Mouse (Mus musculus): ENCODE results near the gene Riox1. TPM values are rescaled to one million over a fixed set of nuclear protein-coding genes. Genes with fewer than 3 reads are reported as not detected.

Riox1 gene
- polyA plus RNA-seq, 1 experiment from 2014 or later = 24.7 TPM

DNA sequence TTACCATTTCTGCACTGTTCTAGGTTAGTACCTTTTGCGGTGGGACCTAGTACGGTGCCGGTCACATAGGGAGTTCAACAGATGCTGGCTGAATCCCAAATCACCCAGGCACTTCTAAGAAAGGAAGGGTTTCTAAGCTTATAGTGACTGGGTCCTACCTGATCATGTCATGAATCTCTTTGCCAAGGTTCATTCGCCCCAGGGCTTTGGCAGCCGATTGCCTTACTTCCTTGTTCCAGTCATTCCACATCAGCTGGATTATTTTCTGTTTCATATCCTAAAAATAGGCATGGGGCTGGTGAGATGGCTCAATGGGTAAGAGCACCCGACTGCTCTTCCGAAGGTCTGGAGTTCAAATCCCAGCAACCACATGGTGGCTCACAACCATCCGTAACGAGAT, 7.9 kb downstream of the Riox1 start:
- WGBS = 92% methylated on average over 9 of the region's 9 CpGs
- Histone ChIP-seq H3K4me1 (replicated peaks; ENCODE audit: control insufficient read depth, insufficient read depth, low read length) (peaks cover 5% of the 10 kb centered on the region; the same call in 1 of the 2 replicates), H3K4me3 (ENCODE audit: low read depth, low read length) (no peak overlapping the region), H3K36me3 (ENCODE audit: control insufficient read depth, insufficient read depth, low read length) (peaks cover under 1% of the 10 kb centered on the region; the same call in 1 of the 2 replicates), H3K9me3 (ENCODE audit: control insufficient read depth, low read length) (no peaks in the 10 kb centered on the region), H3K27ac (ENCODE audit: low read depth, low read length) (no peak overlapping the region), H3K4me2 (no peak overlapping the region), H3K9ac (ENCODE audit: low read depth, low read length) (no peak overlapping the region), H3K27me3 (replicated peaks; ENCODE audit: control insufficient read depth, insufficient read depth, low read length) (no peaks in the 10 kb centered on the region)
- ATAC-seq (replicated peaks; ENCODE audit: low FRiP score) (no peak), DNase-seq (ENCODE audit: low spot score) (no peak)

DNA sequence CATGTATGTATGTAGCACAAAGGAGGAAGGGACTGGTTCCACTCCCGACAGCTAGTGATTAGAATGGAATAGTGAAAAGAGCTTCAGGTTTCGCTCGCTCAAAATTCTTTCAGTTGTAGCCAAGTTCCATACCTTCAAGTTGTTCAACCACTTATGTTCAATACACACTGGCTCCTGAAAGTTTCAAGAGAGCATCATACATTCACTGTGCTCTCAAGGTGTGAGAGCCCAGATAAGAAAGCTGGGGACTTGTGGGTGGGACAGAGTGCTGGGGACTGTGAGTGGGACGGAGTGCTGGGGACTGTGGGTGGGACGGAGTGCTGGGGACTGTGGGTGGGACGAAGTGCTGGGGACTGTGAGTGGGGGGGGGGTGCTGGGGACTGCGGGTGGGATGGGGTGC, 14.8 kb downstream of the Riox1 start:
- no peaks in the 10 kb centered on the region for H3K27me3 ChIP-seq (replicated peaks; ENCODE audit: control insufficient read depth, insufficient read depth, low read length)
- H3K9me3 ChIP-seq (ENCODE audit: control insufficient read depth, low read length) = no peaks in the 10 kb centered on the region
- H3K27ac ChIP-seq (ENCODE audit: low read depth, low read length) = no peak overlapping the region
- no peaks in the 10 kb centered on the region for H3K36me3 ChIP-seq (ENCODE audit: control insufficient read depth, insufficient read depth, low read length)
- H3K4me1 ChIP-seq (replicated peaks; ENCODE audit: control insufficient read depth, insufficient read depth, low read length) = no peaks in the 10 kb centered on the region
- ATAC-seq (replicated peaks; ENCODE audit: low FRiP score) (no peak), DNase-seq (ENCODE audit: low spot score) (no peak)
- no peak overlapping the region for H3K9ac ChIP-seq (ENCODE audit: low read depth, low read length)
- no peak overlapping the region for H3K4me3 ChIP-seq (ENCODE audit: low read depth, low read length)
- H3K4me2 ChIP-seq = no peak overlapping the region
- 79% methylated on average over 7 of the region's 7 CpGs for WGBS

DNA sequence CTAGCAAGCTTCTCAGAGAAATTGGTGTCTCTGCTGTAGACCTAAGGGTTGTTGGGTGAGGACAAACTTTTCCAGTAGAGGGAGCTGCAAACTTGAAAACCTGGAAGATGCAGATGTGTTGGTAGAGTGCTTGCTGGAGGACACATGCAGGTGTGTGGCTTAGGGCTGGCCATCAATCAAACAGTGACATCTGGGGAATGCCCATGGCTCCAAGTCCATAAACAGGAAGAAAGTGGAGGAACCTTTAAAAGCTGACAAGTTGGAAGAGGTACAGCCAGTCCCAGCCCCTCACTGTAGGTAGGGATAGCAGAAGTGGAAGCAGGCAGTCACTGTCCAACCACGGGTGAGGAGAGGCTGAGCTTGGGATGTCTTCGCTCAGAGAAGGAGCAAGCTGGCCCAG, 21.7 kb downstream of the Riox1 start:
- Histone ChIP-seq H3K4me1 (replicated peaks; ENCODE audit: control insufficient read depth, insufficient read depth, low read length) (no peaks in the 10 kb centered on the region), H3K27me3 (replicated peaks; ENCODE audit: control insufficient read depth, insufficient read depth, low read length) (no peaks in the 10 kb centered on the region), H3K36me3 (ENCODE audit: control insufficient read depth, insufficient read depth, low read length) (no peaks in the 10 kb centered on the region), H3K4me2 (no peak overlapping the region), H3K9me3 (ENCODE audit: control insufficient read depth, low read length) (no peaks in the 10 kb centered on the region), H3K27ac (ENCODE audit: low read depth, low read length) (no peak overlapping the region), H3K9ac (ENCODE audit: low read depth, low read length) (no peak overlapping the region), H3K4me3 (ENCODE audit: low read depth, low read length) (no peak overlapping the region)
- no peak for DNase-seq (ENCODE audit: low spot score)
- 53% methylated on average over 2 of the region's 2 CpGs for WGBS
- ATAC-seq (replicated peaks; ENCODE audit: low FRiP score) = no peak

DNA sequence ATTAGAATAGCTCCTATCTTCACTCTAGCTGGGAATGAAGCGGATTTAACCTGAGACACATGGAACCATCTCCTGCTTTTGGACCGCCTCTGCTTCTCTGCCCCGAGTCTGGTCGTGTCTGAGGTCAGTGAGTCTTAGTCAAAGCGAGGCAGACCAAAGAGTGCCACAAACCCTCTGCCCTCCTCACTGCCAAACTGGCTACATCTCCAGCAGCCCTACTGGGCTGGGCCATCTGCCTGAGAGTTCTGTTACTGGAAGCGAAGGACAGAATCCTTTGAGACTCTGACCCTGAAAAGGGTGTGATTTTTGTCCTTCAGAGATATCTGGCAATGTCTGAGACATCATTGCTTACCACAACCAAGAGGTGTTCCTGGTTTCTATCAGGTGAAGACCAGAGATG, 28.5 kb downstream of the Riox1 start:
- H3K27ac ChIP-seq (ENCODE audit: low read depth, low read length) = no peak overlapping the region
- H3K9ac ChIP-seq (ENCODE audit: low read depth, low read length) = no peak overlapping the region
- no peaks in the 10 kb centered on the region for H3K27me3 ChIP-seq (replicated peaks; ENCODE audit: control insufficient read depth, insufficient read depth, low read length)
- H3K4me2 ChIP-seq = no peak overlapping the region
- ATAC-seq (replicated peaks; ENCODE audit: low FRiP score) (no peak), DNase-seq (ENCODE audit: low spot score) (no peak)
- 79% methylated on average over 6 of the region's 6 CpGs for WGBS
- H3K36me3 ChIP-seq (ENCODE audit: control insufficient read depth, insufficient read depth, low read length) = no peaks in the 10 kb centered on the region
- H3K4me1 ChIP-seq (replicated peaks; ENCODE audit: control insufficient read depth, insufficient read depth, low read length) = no peaks in the 10 kb centered on the region
- no peak overlapping the region for H3K4me3 ChIP-seq (ENCODE audit: low read depth, low read length)
- H3K9me3 ChIP-seq (ENCODE audit: control insufficient read depth, low read length) = no peaks in the 10 kb centered on the region

DNA sequence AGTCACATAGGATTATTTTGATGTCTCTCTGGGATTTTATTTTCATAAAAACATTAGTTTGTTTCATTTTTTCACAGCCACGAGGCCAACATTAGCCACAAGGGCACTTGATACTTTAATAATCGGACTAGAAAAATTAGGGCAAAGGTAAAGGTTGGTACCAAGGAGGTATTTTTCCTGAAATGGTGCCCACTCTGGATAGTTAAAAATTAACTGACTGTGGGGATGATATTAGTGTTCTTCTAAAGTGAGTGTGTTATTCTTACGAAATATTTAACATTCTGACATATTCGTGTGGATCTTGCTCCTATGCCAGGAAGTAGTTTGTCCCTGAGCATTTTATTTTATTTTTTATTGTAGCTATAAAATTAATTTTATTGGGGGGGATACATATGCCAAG, 31.2 kb downstream of the Riox1 start:
- H3K36me3 ChIP-seq (ENCODE audit: control insufficient read depth, insufficient read depth, low read length) = no peaks in the 10 kb centered on the region
- ATAC-seq (replicated peaks; ENCODE audit: low FRiP score) (no peak), DNase-seq (ENCODE audit: low spot score) (no peak)
- peaks cover under 1% of the 10 kb centered on the region; the same call in 1 of the 2 replicates for H3K4me1 ChIP-seq (replicated peaks; ENCODE audit: control insufficient read depth, insufficient read depth, low read length)
- H3K9me3 ChIP-seq (ENCODE audit: control insufficient read depth, low read length) = no peaks in the 10 kb centered on the region
- no peak overlapping the region for H3K4me3 ChIP-seq (ENCODE audit: low read depth, low read length)
- WGBS = 85% methylated on average over 4 of the region's 4 CpGs
- no peak overlapping the region for H3K4me2 ChIP-seq
- no peaks in the 10 kb centered on the region for H3K27me3 ChIP-seq (replicated peaks; ENCODE audit: control insufficient read depth, insufficient read depth, low read length)
- no peak overlapping the region for H3K9ac ChIP-seq (ENCODE audit: low read depth, low read length)
- H3K27ac ChIP-seq (ENCODE audit: low read depth, low read length) = no peak overlapping the region

DNA sequence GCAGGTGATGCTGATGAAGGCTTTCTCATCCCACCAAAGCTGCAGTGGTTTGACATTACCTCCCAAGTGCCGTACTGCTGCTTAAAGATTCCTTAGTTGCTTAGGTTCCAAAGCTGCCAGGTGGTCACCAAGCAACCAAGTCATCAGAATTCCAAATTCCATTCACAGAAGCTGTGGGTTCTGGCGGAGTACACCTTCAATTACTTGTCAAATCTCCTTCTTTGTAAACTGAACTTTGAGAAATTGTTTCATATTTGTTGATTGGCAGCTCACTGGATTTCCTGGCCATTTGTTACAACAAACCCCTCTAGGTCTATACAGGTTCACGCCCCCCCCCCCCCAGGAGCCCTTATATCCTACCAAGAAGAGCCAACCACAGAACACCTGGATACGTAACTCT, 34.3 kb downstream of the Riox1 start, which contains the start of gene Heatr4:
Gene Heatr4, minus strand, starts transcription at position 101 of the 400 bp plus-strand sequence.
- ATAC-seq (replicated peaks; ENCODE audit: low FRiP score) = no peak
- H3K4me1 ChIP-seq (replicated peaks; ENCODE audit: control insufficient read depth, insufficient read depth, low read length) = peaks cover 10% of the 10 kb centered on the region; the same call in 1 of the 2 replicates
- 81% methylated on average over 4 of the region's 4 CpGs for WGBS
- DNase-seq (ENCODE audit: low spot score) = no peak
- no peak within 1 kb of the TSS for H3K9ac ChIP-seq (ENCODE audit: low read depth, low read length)
- H3K36me3 ChIP-seq (ENCODE audit: control insufficient read depth, insufficient read depth, low read length) = no peaks in the 10 kb centered on the region
- no peak within 1 kb of the TSS for H3K4me3 ChIP-seq (ENCODE audit: low read depth, low read length)
- H3K4me2 ChIP-seq = no peak within 1 kb of the TSS
- H3K27ac ChIP-seq (ENCODE audit: low read depth, low read length) = no peak within 1 kb of the TSS
- no peaks in the 10 kb centered on the region for H3K9me3 ChIP-seq (ENCODE audit: control insufficient read depth, low read length)
- H3K27me3 ChIP-seq (replicated peaks; ENCODE audit: control insufficient read depth, insufficient read depth, low read length) = no peaks in the 10 kb centered on the region

DNA sequence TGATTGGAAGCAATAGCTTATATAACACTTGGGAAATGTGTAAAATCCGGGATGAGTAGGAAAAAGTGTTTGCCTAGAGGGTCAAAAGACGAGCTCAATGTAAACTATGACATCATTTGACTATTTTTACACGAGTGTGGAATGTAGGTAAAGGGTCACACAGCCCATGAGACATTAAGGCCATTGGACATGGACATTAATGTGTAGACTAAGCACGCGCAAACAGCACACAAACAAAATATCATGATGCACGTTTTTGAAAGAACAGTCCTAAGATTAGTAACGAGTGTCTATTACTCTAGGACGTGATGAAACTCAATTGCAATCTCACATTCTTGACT, 36.8 kb downstream of the Riox1 start:
- Histone ChIP-seq H3K4me1 (replicated peaks; ENCODE audit: control insufficient read depth, insufficient read depth, low read length) (peaks cover 10% of the 10 kb centered on the region; the same call in 1 of the 2 replicates), H3K4me2 (peak overlapping the region; percentile 67), H3K9me3 (ENCODE audit: control insufficient read depth, low read length) (no peaks in the 10 kb centered on the region), H3K27me3 (replicated peaks; ENCODE audit: control insufficient read depth, insufficient read depth, low read length) (no peaks in the 10 kb centered on the region), H3K9ac (ENCODE audit: low read depth, low read length) (peak overlapping the region; percentile 71), H3K36me3 (ENCODE audit: control insufficient read depth, insufficient read depth, low read length) (no peaks in the 10 kb centered on the region), H3K27ac (ENCODE audit: low read depth, low read length) (peak overlapping the region; percentile 79), H3K4me3 (ENCODE audit: low read depth, low read length) (peak overlapping the region; percentile 69)
- WGBS = 27% methylated on average over 8 of the region's 8 CpGs
- no peak for DNase-seq (ENCODE audit: low spot score)
- no peak for ATAC-seq (replicated peaks; ENCODE audit: low FRiP score)

DNA sequence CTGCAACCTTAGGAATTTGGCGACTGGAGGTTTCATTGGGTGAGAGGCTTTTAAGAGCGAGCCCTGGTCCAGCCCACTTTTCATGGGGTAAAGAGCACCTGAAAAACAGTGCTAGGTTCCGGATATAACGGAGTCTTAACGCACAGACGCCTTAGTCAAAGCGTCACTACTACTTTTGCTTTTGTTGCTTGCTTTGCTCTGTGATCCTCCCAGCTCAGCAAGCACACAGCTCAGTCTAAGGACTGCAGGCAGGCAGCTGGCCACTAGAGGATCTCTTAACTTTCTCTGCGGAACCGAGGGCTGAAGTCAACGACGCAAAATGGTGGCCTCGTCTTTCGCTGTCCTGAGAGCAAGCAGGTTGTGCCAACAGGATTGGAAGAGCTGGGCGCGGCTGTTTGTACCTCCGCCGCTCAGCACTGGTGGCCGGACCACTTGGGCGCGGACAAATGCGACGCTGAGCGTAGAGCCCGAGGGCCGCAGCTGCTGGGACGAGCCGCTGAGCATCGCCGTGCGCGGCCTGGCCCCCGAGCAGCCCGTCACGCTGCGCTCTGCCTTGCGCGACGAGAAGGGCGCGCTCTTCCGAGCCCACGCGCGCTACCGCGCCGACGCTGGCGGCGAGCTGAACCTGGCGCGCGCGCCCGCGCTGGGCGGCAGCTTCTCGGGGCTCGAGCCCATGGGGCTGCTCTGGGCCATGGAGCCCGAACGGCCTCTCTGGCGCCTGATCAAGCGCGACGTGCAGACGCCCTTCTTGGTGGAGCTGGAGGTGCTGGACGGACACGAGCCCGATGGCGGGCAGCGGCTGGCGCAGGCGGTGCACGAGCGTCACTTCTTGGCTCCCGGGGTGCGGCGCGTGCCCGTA, 37.4 kb downstream of the Riox1 start, which contains the start of gene Acot2:
Gene Acot2, plus strand, starts transcription at position 279 of the 859 bp plus-strand sequence.
- ATAC-seq (replicated peaks; ENCODE audit: low FRiP score) = peak; percentile 86
- WGBS = under 1% methylated on average over 70 of the region's 80 CpGs

DNA sequence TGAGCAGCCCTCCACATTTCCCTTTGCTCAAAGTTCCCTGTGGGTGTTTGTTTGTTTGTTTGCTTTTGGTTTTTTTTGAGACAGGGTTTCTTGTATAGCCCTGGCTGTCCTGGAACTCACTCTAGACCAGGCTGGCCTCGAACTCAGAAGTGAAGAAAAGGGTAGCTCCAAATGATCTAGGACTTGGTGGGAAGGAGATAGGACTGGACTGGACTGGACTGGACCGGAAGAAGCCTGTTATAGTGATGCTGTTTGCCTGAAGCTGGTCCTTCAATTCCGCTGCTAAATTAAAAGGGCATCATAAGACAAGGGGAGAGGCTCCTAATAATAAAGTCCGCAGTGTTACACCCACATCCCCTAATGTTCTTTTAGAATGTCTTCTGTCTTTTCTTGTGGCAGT, 38.1 kb downstream of the Riox1 start:
- peak overlapping the region; percentile 67 for H3K4me2 ChIP-seq
- H3K4me1 ChIP-seq (replicated peaks; ENCODE audit: control insufficient read depth, insufficient read depth, low read length) = peaks cover 10% of the 10 kb centered on the region; the same call in 1 of the 2 replicates
- no peaks in the 10 kb centered on the region for H3K36me3 ChIP-seq (ENCODE audit: control insufficient read depth, insufficient read depth, low read length)
- ATAC-seq (replicated peaks; ENCODE audit: low FRiP score) (no peak), DNase-seq (ENCODE audit: low spot score) (no peak)
- peak overlapping the region; percentile 69 for H3K4me3 ChIP-seq (ENCODE audit: low read depth, low read length)
- H3K27me3 ChIP-seq (replicated peaks; ENCODE audit: control insufficient read depth, insufficient read depth, low read length) = no peaks in the 10 kb centered on the region
- WGBS = 62% methylated on average over 4 of the region's 4 CpGs
- H3K27ac ChIP-seq (ENCODE audit: low read depth, low read length) = peak overlapping the region; percentile 79; the same call in 1 of the 2 replicates
- no peaks in the 10 kb centered on the region for H3K9me3 ChIP-seq (ENCODE audit: control insufficient read depth, low read length)
- peak overlapping the region; percentile 71 for H3K9ac ChIP-seq (ENCODE audit: low read depth, low read length)

More for the DNA sequence above, 37.4 kb downstream of the Riox1 start, which contains the start of gene Acot2:
- no peaks in the 10 kb centered on the region for H3K9me3 ChIP-seq (ENCODE audit: control insufficient read depth, low read length)
- H3K4me3 ChIP-seq (ENCODE audit: low read depth, low read length) = peak within 1 kb of the TSS; percentile 69
- H3K9ac ChIP-seq (ENCODE audit: low read depth, low read length) = peak within 1 kb of the TSS; percentile 71
- peak within 1 kb of the TSS; percentile 67 for H3K4me2 ChIP-seq
- H3K27me3 ChIP-seq (replicated peaks; ENCODE audit: control insufficient read depth, insufficient read depth, low read length) = no peaks in the 10 kb centered on the region
- H3K27ac ChIP-seq (ENCODE audit: low read depth, low read length) = peak within 1 kb of the TSS; percentile 79
- H3K36me3 ChIP-seq (ENCODE audit: control insufficient read depth, insufficient read depth, low read length) = no peaks in the 10 kb centered on the region
- DNase-seq (ENCODE audit: low spot score) = peak; percentile 79
- peaks cover 10% of the 10 kb centered on the region; the same call in 1 of the 2 replicates for H3K4me1 ChIP-seq (replicated peaks; ENCODE audit: control insufficient read depth, insufficient read depth, low read length)
